Mouse (Mus musculus) heart, postnatal 0 days (tissue): ENCODE results near the gene Elof1. TPM values are rescaled to one million over a fixed set of nuclear protein-coding genes. Genes with fewer than 3 reads are reported as not detected.
"Not testable (repeated sequence)": the region's sequence is repeated elsewhere in the genome, so short reads cannot be mapped to it uniquely, and the experiment has no call there.

Source experiments
- ATAC-seq: fragments of 200-750 bp; cut with Nextera tagmentation; 2 replicates; pipeline ENCODE4 v1.8.0; 2017; ENCODE audit warnings: low read depth, moderate number of reproducible peaks, moderate library complexity; ENCODE audit not compliant: insufficient read depth
- DNase-seq: peaks from one replicate; pipeline ENCODE4 v3.0.0-alpha.2; 2016; ENCODE audit warnings: low spot score
- H3K27ac ChIP-seq: fragments of 300-500 bp; sonication (generic); 2 replicates; pipeline ENCODE4 v1.5.1; 2014; ENCODE audit warnings: low read depth, mild to moderate bottlenecking
- H3K27me3 ChIP-seq: fragments of 300-500 bp; sonication (generic); 2 replicates; pipeline ENCODE4 v1.6.1; 2014; ENCODE audit warnings: low read length, mixed read lengths; ENCODE audit not compliant: control insufficient read depth, insufficient read depth
- H3K36me3 ChIP-seq: fragments of 300-500 bp; sonication (generic); replicated peaks from 2 replicates; pipeline ENCODE4 v1.6.1; 2014; ENCODE audit warnings: low read length, mixed read lengths; ENCODE audit not compliant: control insufficient read depth, insufficient read depth
- H3K4me1 ChIP-seq: fragments of 300-500 bp; sonication (generic); 2 replicates; pipeline ENCODE4 v1.6.1; 2014; ENCODE audit warnings: antibody characterized with exemption; ENCODE audit not compliant: control insufficient read depth, insufficient read depth
- H3K4me2 ChIP-seq: fragments of 300-500 bp; sonication (generic); 2 replicates; pipeline ENCODE4 v1.6.1; 2014; ENCODE audit warnings: low read depth, mild to moderate bottlenecking, low read length, moderate library complexity
- H3K4me3 ChIP-seq: fragments of 300-500 bp; sonication (generic); 2 replicates; pipeline ENCODE4 v1.5.1; 2014; ENCODE audit warnings: low read depth, low read length
- H3K9ac ChIP-seq: fragments of 300-500 bp; sonication (generic); replicated peaks from 2 replicates; pipeline ENCODE4 v1.6.1; 2014; ENCODE audit warnings: low read depth, low read length, mixed read lengths
- H3K9me3 ChIP-seq: fragments of 300-500 bp; sonication (generic); replicated peaks from 2 replicates; pipeline ENCODE4 v1.6.1; 2016; ENCODE audit warnings: low read length; ENCODE audit not compliant: control insufficient read depth
- CTCF ChIP-seq: IDR thresholded peaks from 2 replicates; pipeline ENCODE4 v1.5.1; 2016; ENCODE audit warnings: antibody characterized with exemption, control low read depth, low read depth
- EP300 ChIP-seq: IDR thresholded peaks from 2 replicates; pipeline ENCODE4 v1.6.1; 2016; ENCODE audit warnings: antibody characterized with exemption, low read depth
- WGBS: fragments of 180-500 bp; shearing (Covaris S2); extraction: QIAGEN DNeasy Blood & Tissue Kit; methylation state at CpG from one replicate; pipeline ENCODE4 v1.1.7; 2014; 5-methylcytosine and 5-hydroxymethylcytosine counted together
- polyA plus RNA-seq: library from polyadenylated mRNA; unstranded; fragments of >200 nt; fragmentation: Nextera tagmentation; extraction: Ambion mirVana; gene quantifications from 2 replicates; pipeline ENCODE4 v1.2.1, GENCODE M21; 2015
- total RNA-seq: library from RNA; depleted of rRNA; stranded (reverse); fragments of >200 nt; gene quantifications from 2 replicates; pipeline ENCODE4 v1.2.3, GENCODE M21; 2014; ENCODE audit warnings: low replicate concordance

Gene Elof1
- total and polyA plus RNA-seq, 2 experiments from 2014 or later, result 82.3 to 132 TPM

- no peaks in the 10 kb centered on the region; the same call in 1 of the 2 replicates for H3K9me3 ChIP-seq
- H3K36me3 ChIP-seq, result no peaks in the 10 kb centered on the region; the same call in 1 of the 2 replicates
- H3K4me2 ChIP-seq, result no peak overlapping the region
- H3K27me3 ChIP-seq, result no peaks in the 10 kb centered on the region
- no peak for TF ChIP-seq EP300
- TF ChIP-seq CTCF, result no peak
- H3K27ac ChIP-seq, result no peak overlapping the region
- WGBS, result 80% methylated on average over 3 of the region's 3 CpGs
- DNase-seq (no peak), ATAC-seq (no peak)
- no peak overlapping the region for H3K9ac ChIP-seq
- peaks cover 4% of the 10 kb centered on the region; the same call in 1 of the 2 replicates for H3K4me1 ChIP-seq
- H3K4me3 ChIP-seq, result no peak overlapping the region
These were observed 36.8 kb upstream of the Elof1 start for GRCm38 (mm10) chr9:22153810-22154209.

- H3K4me1 ChIP-seq, result no peaks in the 10 kb centered on the region
- no peak overlapping the region for H3K27ac ChIP-seq
- H3K36me3 ChIP-seq, result no peaks in the 10 kb centered on the region
- no peak overlapping the region for H3K9ac ChIP-seq
- ATAC-seq (no peak), DNase-seq (no peak)
- no peaks in the 10 kb centered on the region; the same call in none of the 2 replicates for H3K9me3 ChIP-seq
- H3K4me2 ChIP-seq, result no peak overlapping the region
- 76% methylated on average over 2 of the region's 2 CpGs for WGBS
- TF ChIP-seq CTCF (no peak), EP300 (no peak)
- no peaks in the 10 kb centered on the region for H3K27me3 ChIP-seq
- no peak overlapping the region for H3K4me3 ChIP-seq
These were observed 34.0 kb upstream of the Elof1 start for GRCm38 (mm10) chr9:22150946-22151345.

- not testable (repeated sequence) for H3K9ac ChIP-seq, H3K36me3 ChIP-seq, H3K27me3 ChIP-seq, ATAC-seq, H3K4me1 ChIP-seq, H3K4me2 ChIP-seq, H3K27ac ChIP-seq, H3K4me3 ChIP-seq, H3K9me3 ChIP-seq, DNase-seq
- WGBS, result 72% methylated on average over 7 of the region's 7 CpGs
These were observed 33.3 kb upstream of the Elof1 start for GRCm38 (mm10) chr9:22150249-22150693.

DNA sequence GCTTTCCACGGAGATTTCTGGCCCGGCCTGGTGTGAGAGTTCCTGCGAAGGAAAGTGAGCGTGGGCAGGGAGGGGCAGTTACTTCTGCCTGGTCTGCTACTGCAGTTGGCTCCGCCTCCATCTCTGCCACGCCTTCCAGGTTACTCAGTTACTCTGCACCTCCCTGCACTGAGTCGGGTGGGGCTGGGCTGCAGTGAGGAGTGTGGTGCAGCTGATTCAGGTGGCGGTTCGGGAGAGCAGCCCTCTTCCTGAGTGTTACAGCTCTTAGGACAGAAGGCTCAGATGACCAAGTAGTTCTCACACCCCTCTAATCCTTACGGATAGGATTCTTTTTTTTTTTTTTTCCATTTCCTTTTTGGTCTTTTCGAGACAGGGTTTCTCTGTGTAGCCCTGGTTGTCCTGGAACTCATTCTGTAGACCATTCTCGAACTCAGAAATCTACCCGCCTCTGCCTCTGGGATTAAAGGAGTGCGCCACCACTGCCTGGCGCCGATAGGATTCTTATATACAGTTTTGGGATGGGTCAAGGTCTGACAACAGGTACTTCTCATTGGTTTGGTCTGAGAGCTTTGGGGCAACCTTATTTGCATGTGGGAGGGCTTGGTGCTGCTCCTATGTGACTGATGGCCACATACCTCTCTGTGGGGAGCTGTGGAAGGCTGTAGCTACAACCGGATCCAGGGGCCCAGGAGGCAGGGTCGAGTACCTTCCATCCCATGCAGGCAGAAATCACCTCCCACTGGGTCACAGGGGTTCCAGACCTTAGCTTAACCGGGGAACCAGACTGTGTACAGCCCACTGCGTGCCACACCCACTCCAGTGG lies 32.7 kb upstream of the Elof1 start:
- Histone ChIP-seq H3K4me1 (no peaks in the 10 kb centered on the region), H3K4me2 (no peak overlapping the region), H3K9me3 (no peaks in the 10 kb centered on the region; the same call in none of the 2 replicates), H3K27ac (no peak overlapping the region), H3K36me3 (no peaks in the 10 kb centered on the region), H3K27me3 (no peaks in the 10 kb centered on the region), H3K9ac (no peak overlapping the region), H3K4me3 (no peak overlapping the region)
- WGBS, result 64% methylated on average over 20 of the region's 20 CpGs
- DNase-seq (no peak), ATAC-seq (no peak)
- no peak for TF ChIP-seq EP300
- TF ChIP-seq CTCF, result no peak

DNA sequence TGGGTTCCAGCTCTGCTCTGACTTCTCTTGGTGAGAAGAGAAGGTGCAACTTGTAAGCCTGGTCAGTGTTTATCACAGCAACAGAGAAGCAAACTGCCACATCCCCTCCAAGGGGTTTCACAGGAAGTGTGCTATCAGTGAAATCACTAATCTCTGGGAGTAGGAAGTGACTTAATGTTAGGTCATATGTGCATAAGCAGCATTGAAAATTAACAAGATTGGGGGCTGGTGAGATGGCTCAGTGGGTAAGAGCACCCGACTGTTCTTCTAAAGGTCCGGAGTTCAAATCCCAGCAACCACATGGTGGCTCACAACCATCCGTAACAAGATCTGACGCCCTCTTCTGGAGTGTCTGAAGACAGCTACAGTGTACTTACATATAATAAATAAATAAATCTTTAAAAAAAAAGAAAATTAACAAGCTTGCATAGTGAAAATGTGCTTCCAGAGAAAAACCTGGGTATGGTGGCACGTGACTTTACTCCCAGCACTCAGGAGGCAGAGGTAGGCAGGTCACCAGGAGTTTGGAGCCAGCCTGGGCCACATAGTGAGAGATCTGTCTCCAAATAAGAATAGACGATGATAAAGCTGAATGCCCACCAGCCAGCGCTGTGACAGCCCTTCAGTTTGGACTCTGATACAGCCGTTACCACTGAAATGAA lies 27.5 kb upstream of the Elof1 start:
- WGBS, result 73% methylated on average over 7 of the region's 8 CpGs
- Histone ChIP-seq H3K9ac (no peak overlapping the region), H3K4me1 (no peaks in the 10 kb centered on the region), H3K27me3 (no peaks in the 10 kb centered on the region), H3K9me3 (no peaks in the 10 kb centered on the region; the same call in none of the 2 replicates), H3K27ac (no peak overlapping the region), H3K36me3 (no peaks in the 10 kb centered on the region), H3K4me2 (no peak overlapping the region), H3K4me3 (no peak overlapping the region)
- TF ChIP-seq EP300 (no peak), CTCF (no peak)
- no peak for ATAC-seq
- no peak for DNase-seq
